Mouse (Mus musculus) MEL (cell line): Measurements from ENCODE around the gene Kif6.

Experiments
- CHD2 ChIP-seq: IDR thresholded peaks from 2 replicates; pipeline ENCODE4 v1.6.1; 2011; ENCODE audit warnings: low read length, improper control_type of control experiment
- E2F4 ChIP-seq: IDR thresholded peaks from 2 replicates; pipeline ENCODE4 v1.6.1; 2011; ENCODE audit warnings: low read depth, low read length, improper control_type of control experiment, borderline replicate concordance
- RAD21 ChIP-seq: IDR thresholded peaks from 2 replicates; pipeline ENCODE4 v1.6.1; 2011; ENCODE audit warnings: mild to moderate bottlenecking, low read depth, low read length, improper control_type of control experiment

GRCm38 (mm10) chr17:49736364-49736763 is 121.4 kb downstream of the Kif6 start:
- TF ChIP-seq CHD2 (no peak), RAD21 (no peak), E2F4 (no peak)
